Mouse (Mus musculus): Measurements from ENCODE around the gene Smim24.

DNA sequence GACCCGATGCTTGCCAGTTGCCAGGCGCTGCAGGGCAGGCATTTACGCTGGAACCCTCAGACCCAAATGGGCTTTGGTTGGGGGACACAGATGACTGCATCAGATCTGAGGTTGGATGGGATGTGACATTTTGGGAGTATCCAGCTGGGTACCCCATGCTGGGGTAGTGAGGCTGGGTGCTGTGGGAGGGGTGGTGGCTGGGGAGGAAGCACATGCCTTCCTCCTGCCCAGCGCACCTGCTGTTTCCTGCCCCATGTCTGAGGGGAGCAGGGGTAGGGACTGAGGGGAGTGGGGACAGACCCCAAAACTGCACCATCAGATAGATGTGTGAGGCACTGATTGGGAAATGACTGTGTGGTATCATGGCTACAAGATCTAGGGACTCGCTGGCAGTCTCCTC is 3.9 kb downstream of the Smim24 start:
- TF ChIP-seq POLR2A (IDR thresholded peaks at IDR 0.05; ENCODE audit: control insufficient read depth, extremely low read depth, insufficient read depth, low read length, poor library complexity) (no peak), CTCF (IDR thresholded peaks at IDR 0.05; ENCODE audit: borderline replicate concordance, control insufficient read depth, extremely low read depth, insufficient read depth, low read length, poor library complexity) (no peak)

All from thymus, adult 2 months (tissue).